Mouse (Mus musculus) hindbrain, embryonic 11.5 days (tissue): ENCODE results near the gene Klf3. TPM values are rescaled to one million over a fixed set of nuclear protein-coding genes. Genes with fewer than 3 reads are reported as not detected.

Experiments
- polyA plus RNA-seq: library from polyadenylated mRNA; unstranded; fragments of >200 nt; fragmentation: Nextera tagmentation; extraction: Ambion mirVana; gene quantifications from 2 replicates; pipeline ENCODE4 v1.2.1, GENCODE M21; 2014

Gene Klf3
- polyA plus RNA-seq, 1 experiment from 2014 or later: 47.2 TPM

Other genes starting within 250 kb of the Klf3 start
- 0.46 and 0.60 TPM in 2 replicates for gene Tlr1, start 130.2 kb downstream of the Klf3 start, polyA plus RNA-seq
- gene Tlr6, start 156.7 kb downstream of the Klf3 start, polyA plus RNA-seq: 0.77 and 1.1 TPM in 2 replicates
- 18.0 and 21.8 TPM in 2 replicates for gene Fam114a1, start 166.7 kb downstream of the Klf3 start, polyA plus RNA-seq